Mouse (Mus musculus) heart, adult 10 weeks (tissue): Measurements from ENCODE around the gene Atg7. TPM values are rescaled to one million over a fixed set of nuclear protein-coding genes. Genes with fewer than 3 reads are reported as not detected.

Experiments used
- polyA plus RNA-seq: library from polyadenylated mRNA; stranded (reverse); fragments of 350-450 nt; fragmentation: Illumina TruSeq; extraction: RNeasy Lipid Tissue Mini Kit (QIAGEN cat#74804); gene quantifications from one replicate; pipeline ENCODE4 v1.2.3, GENCODE M21; 2014; ENCODE audit warnings: low read depth, low replicate concordance

The Atg7 gene
- polyA plus RNA-seq, result 13.9 TPM

GRCm38 (mm10) chr6:114642601-114643528, at the start of gene Atg7:
Gene Atg7 (plus strand): TSS chr6:114643097.

Other genes starting within 250 kb of the Atg7 start
- not detected for gene Hrh1, start 245.2 kb upstream of the Atg7 start, polyA plus RNA-seq